Mouse (Mus musculus) layer of hippocampus, adult 9-10 months (tissue): ENCODE measurements around the gene Jsrp1.

ENCODE experiments used
- DNase-seq: peaks from one replicate; pipeline ENCODE4 v3.0.0; 2022; ENCODE audit warnings: low spot score

The Jsrp1 gene

DNA sequence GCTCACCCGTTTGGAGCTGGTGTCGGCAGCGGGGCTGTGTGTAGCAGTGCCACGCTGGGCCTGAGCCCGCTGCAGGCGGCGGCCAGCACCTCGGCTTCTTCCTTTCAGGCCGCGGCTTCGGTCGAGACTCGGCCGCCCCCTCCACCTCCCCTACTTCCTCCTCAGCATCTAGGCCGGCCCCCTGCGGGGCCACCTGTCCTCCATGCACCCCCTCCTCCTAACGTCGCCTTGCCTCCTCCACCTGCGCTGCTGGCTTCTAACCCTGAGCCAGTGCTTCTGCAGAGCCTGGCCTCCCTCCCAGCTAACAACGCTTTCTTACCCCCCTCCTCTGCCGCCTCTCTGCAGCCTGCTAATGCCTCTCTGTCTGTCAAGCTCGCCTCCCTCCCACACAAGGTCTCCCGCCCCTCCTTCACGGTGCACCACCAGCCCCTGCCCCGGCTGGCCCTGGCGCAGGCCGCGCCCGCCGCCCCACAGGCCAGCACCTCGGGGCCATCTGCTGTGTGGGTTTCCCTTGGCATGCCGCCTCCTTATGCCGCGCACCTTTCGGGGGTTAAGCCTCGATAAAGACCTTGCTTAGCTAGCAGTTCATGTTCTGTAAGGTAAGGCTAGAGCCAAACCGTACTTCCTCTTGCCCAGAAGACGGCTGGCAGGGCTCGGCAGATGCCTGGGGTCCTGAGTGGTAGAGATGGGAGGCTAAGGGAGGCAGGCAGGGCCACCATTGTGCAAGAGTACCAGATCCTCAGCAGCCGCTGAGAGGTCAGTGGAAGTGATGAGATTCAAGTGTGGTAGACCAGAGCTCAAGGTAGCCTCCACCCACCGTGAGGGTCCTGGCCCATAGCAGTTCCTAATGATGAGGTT lies 20.9 kb downstream of the Jsrp1 start:
- DNase-seq, result no peak

DNA sequence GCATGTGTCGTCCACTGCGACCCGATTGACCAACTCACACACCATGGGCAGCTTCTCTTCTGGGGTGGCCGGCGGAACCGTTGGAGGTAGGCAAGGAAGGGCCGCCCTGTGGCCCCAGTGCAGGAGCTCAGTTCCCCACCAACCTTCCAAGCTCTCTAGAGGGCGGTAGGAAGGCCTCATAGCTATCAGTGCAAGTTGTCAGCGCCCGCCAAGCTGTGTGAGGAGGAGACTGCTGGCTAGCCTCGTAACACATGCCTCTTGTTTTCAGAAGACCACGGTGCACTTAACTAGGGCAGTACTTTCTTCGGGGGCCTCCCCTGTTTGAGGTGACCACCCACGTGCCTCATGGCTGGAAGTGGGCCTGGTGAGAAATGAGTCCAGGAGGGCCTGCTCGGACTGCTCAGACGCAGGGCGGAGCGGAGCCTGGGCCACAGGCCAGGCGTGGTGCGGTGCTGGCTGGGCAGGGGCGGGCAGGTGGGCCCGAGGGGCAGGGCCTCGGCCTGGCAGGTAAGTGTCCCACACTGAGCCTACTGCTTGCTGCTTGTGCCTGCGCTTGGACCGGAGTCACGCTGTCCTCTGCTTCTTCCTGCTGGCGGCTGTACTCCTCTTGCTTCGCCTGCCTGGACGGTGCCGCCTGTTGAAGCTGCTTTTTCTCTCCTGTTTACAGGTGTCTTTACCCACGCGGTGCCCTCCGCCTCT lies 21.7 kb downstream of the Jsrp1 start:
- no peak for DNase-seq

DNA sequence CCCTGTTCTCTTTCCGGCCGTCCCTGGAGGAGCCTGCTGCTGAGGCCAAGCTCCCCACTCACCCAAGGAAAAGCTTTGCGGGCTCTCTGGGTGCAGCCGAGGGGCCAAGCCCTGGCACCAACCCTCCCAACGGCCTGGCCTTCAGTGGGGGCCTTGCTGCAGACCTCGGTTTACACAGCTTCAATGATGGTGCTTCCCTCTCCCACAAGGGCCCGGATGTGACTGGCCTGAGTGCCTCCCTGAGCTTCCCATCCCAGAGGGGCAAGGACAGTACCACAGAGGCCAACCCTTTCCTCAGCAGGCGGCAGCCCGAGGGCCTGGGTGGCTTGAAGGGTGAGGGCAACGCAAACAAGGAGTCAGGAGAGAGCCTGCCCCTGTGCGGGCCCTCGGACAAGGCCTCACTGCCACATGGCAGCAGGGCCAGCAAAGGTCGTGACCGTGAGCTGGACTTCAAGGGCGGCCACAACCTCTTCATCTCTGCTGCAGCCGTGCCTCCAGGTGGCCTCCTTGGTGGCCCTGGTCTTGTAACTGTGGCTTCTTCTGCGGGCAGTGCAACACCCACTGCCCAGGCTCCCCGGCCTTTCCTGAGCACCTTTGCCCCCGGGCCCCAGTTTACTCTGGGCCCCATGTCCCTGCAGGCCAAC lies 22.4 kb downstream of the Jsrp1 start:
- DNase-seq, result no peak

DNA sequence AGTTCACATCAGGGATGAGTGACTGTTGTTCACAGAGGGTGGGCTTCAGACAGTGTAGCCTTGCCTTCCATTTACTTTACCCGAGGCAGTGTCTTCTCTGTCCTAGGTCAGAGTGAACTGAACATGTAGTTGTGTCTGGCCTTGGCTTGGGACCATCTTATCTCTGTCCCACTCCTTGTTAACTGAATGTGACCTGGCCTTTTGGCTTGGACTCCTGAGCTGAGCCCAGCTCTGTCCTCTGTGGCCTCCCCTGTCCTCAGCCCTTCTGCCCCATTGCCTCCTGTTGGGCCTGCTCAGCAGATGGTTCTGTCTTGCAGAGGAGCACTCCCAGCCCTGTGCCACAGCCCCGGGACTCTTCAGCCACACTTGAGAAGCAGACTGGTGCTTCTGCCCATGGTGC lies 25.8 kb downstream of the Jsrp1 start:
- no peak for DNase-seq

DNA sequence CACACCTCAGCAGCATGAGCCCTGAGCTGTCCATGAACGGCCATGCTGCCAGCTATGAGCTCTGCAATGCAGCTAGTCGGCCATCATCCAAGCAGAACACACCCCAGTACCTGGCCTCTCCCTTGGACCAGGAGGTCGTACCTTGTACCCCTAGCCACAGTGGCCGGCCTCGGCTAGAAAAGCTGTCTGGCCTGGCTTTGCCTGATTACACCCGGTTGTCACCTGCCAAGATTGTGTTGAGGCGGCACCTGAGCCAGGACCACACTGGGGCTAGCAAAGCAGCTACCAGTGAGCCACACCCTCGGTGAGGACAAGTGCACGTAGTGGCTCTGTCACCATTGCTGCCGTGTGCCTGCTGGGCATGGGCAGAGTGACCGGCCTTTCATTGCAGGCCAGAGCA lies 27.3 kb downstream of the Jsrp1 start:
- DNase-seq, result no peak

DNA sequence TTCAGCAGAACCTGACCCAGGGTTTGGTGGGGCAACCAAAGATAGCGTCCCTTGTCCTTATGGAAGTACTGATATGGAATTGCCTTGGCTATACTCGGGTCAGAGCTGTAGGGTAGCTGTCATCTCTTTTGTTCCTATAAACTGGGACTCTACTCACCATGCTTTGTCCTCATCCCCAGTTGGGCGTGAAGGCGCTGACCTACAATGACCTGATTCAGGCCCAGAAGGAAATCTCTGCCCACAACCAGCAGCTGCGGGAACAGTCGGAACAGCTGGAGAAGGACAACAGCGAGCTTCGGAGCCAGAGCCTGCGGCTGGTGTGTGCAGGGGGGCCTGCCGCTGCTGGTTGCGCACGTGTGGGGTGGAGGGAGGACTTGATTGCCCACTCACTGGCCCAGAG lies 28.4 kb downstream of the Jsrp1 start:
- no peak for DNase-seq

DNA sequence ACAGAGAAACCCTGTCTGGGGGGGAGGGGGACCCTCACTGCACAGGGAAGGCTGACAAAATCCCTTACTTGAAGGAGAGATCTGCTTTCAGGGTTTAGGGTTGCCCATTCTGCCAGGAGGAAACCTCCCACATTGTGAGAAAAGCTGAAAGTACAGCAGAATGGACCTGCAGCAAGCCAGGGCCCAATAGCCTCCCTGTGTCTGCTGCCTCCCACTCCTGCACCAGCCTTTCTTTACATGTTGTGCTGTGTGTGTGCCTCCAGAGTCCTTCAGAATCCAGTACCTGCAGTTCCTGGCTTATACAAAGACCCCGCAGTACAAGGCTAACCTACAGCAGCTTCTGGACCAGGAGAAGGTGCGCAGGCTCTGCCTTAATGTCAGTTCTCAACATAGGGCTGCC lies 29.0 kb downstream of the Jsrp1 start:
- no peak for DNase-seq

DNA sequence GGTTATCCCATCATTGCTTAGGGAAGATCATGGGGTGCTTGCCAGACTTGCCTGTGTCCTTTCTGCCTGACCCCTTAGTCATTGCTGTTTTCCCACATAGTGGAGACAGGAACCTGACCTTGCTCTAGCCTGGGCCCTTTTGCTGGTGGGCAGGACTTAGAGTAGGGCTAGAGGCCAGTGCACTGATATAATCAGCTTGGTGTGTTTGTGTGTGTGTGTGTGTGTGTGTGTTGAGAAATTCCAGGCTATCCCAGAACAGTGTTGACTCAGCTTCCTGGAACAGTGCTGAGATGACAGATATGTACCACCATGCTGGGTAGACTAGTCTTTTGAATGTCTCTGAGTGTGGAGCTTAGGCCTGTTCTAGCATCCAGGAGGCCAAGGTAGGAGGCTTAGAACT lies 33.7 kb downstream of the Jsrp1 start:
- DNase-seq, result no peak

DNA sequence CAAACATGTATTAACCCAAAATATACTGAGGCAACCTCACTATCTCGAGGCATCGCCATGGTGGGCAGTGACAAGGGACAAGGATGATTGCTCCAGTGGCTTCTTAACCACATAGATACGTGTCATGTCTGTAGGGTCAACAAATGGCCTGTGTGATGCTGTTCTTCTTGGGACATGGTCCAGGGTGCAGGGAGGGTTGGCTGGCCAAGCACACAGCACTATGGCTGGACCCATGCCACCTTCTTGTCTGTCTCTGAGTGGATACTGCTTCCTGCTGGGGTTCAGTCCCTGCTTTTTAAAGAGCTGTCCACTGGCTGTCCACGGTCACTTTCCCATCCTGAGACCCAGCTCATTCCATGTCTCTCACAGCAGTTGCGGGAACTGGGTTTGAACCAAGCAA lies 36.2 kb downstream of the Jsrp1 start:
- no peak for DNase-seq

DNA sequence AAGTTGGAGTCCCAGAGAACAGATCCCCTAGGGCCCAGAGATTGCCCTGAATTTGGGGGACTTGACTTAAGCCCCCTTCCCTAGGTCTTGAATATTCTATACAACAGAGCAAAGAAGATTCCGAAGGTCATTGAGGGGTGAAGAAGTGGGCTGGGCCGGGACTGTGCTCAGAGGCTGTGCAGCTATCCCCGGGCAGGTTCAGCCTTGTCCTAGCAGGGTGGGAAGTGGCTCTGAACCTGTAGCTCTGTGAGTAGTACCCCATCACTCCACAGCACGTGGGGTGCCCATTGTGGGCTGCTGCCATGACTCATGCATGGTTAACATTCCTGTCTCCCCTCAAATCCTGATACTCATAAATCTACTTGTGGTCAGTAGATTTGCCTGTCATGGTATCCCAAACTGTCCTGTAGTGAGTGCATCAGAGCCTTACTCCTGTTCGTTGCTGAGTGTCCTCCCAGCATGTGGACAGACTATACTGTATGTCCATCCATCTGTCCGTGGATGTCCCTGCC lies 36.9 kb downstream of the Jsrp1 start:
- no peak for DNase-seq

DNA sequence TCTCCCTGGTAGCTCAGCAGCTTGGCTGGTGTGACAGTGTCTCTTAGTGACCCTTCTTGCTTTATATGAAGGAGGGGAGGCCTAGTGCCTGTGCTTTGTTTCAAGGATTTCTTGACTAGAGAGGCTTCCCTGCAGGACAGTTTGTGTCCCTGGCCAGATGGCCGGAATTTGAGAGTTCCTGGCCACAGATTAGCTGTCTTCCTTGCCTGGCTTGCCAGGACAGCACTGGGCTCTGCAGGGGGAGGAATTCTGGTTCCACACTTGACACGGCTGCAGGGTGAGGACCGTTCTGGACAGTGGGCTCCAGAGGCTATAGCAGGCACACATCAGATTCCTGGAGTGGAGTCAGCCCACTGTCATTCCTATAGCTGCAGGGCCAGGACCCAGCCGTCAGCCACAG lies 37.6 kb downstream of the Jsrp1 start:
- DNase-seq, result no peak

DNA sequence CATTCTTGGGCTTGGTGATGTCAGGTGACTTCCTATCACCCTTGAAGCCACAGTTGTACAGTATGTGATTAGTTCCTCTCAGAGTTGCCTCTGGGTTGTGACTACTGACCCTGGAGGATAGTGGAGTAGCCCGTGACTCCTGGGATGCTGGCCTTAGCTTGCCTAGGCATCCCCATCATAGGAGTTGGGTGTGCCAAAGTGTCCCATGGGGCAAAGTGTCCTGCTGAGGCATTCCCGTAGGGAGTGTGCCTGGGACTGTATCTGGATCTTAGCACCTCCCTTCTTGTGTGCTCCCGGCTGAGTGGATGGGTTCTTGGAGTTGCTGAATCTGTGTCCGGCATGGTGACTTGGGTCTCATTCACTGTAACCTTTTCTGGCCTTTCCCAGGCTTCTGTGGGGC lies 38.3 kb downstream of the Jsrp1 start:
- DNase-seq, result no peak

DNA sequence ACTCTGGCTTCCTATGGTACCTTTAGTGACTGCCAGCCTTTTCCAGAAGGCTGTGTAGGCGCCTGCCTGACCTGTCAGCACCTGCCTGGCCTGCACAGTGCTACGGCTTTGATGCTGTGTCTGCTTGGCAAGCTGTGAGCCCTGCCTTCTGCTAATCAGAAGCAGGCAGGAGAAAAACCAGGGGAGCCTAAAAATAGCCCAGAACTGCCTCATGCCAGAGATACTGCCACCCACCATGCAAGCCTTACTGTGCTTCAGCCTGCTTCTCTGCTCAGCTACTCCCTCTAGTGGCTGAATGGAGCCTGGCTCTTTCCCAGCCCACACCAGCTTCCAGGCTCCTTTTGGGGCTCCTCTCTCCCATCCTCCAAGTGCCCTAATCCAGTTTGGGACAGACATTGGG lies 38.7 kb downstream of the Jsrp1 start:
- peak; percentile 93 for DNase-seq

DNA sequence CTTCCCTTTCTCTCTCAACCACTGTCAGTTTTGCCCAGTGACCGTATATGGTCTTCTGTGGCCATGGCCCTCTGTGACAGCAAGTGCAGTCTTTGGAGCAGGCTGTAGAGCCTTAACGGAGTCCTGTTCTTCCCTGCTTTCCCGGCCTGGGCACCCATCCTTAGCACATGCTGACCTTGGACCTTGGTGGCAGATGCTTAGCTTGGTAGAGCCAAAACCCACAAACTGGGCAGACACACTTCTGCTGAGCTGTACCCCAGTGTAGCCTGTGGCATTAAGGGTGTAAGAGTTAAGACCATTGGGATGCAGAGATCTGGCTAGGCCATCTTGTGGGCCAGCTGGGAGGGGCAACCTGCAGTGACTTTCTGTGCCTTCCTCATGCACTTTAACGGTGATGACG lies 39.5 kb downstream of the Jsrp1 start:
- no peak for DNase-seq

DNA sequence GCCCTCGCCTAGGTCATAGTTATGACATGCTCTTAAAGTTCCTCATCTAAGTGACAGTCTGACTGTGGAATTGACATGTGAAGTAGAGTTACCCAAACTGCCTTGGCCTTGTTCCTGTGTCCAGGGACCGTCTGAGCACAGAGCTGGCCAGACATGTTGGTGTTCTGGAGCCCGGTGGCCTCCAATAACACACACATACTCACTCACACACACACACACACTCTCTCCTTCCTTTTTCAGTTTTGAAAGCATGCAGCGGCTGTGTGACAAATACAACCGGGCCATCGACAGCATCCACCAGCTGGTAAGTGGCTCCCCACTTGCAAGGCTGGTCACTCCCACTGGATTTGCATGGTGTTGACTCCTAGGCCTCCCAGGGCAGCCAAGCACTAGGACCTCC lies 44.9 kb downstream of the Jsrp1 start:
- no peak for DNase-seq

DNA sequence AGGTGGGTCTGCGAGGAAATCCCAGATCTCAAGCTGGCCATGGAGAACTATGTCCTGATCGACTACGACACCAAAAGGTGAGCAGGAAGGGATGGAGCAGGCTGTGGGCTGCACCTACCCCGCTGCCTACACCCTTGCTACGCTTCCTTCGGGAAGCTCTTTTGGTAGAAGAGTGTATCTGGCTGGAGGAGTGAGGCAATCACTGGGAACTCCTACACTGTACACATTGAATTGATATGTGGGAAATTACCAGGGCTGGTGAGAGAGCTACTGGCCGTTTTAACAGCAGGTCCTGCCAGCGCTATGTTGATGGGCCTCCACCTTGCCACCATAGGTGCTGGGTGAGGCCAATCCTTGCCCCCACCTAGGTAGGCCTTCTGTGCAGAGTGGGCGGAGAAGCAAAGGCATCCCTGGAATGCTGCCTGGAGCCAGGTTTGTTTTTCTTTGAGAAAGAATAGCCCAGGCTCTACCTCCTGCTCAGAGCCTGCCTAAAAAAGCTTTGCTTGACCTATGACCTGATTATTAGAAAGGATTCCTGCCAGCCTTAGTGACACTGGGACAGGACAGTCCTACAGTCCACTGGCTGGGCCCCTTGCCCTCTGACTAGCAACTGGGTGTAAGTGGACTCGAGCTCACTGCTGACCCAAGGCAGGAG lies 47.0 kb downstream of the Jsrp1 start:
- no peak for DNase-seq

DNA sequence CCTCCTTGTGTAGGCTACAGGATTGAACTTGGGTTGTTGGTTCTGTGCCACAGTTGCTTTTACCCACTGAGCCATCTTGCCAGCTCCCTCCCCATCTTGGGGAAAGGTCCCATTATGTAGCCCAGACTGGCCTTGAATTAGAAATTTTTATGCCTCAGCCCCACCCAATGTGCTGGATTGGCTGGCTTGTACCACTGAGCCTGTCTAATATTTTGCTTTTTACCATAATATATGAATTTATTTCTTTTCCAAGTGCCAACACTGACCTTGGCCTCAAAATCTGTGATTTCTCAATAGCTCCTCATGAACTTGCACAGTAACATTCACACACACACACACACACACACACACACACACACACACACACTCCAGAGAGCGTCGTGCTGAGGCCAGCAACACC lies 47.6 kb downstream of the Jsrp1 start:
- no peak for DNase-seq

DNA sequence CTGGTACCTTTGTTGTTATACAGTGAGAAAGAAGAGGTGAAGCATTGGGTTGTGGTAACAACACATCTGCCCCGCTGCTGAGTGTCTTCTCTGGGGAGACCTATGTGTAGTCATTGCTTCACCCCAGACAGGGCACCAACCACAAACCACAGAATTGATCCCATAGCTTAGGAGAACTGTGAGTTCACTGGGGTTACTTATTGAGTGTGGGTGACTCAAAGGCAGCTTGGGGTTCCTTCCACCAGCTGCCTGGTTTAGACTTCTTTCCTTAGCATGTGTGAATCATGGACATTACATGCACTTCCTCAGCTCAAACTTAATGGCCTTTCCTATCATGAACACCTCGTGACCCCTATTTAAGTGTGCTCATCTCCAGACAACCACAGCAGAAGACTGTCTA lies 49.8 kb downstream of the Jsrp1 start:
- DNase-seq, result no peak

DNA sequence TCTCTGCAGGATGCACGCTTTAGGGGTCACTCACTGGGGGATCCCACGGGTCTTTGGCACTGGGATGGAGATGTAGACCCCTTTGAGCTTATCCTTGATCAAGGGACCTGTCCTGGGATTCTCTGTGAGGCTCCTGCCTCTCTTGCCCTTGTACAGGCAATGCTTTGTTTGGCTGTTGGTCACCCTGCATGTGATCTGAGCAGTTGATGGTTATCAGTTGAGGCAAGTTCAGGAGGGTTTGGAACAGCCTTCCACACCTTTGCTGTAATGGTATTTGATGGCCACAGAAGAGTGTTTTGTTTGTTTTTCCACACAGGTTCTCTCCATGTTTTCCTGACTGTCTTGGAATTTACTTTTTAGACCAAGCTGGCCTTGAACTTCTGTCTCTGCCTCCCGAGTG lies 51.5 kb downstream of the Jsrp1 start:
- DNase-seq, result no peak

DNA sequence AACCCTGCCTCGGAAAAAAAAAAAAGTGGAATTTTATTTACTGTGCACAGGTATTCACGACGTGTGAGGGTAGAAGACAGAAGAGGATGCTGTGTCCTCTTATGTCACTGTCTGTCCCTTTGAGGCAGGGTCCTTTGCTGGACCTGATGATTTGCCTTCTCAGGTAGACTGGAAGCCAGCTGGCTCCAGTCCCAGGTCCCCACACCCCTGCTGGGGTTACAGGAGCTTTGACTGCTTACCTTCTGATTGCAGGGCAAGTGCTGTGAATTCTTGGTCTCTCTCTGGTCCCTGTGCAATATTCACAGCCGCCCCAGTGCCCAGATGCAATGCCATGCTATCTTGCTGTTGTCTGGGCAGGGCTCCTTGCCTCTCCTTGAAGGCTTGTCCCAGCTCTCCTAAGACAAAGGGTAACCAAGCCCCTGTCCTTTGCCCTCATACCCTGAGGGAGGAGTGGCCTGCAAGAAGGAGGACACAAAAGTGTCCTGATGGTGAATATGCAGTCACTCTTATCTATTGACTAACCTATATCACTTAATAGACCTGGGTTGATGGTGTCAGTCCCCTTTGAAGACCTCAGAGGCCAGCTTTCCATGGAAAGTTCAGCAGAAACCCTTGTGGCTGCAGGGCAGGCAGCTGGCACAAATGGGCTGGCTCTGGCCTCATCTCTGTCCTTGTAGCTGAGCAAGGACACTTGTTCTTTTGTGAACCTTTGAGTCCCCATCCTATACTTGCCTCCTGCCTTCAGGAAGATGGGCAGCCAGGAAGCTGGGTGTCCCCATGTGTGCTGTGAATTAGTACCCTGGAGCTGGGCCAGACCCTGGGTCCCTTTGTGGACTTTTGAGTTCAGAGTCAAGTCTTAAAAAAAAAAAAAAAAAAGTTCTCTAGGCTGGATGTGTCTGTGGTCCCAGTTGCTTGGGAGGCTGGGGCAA lies 52.4 kb downstream of the Jsrp1 start:
- DNase-seq, result no peak

DNA sequence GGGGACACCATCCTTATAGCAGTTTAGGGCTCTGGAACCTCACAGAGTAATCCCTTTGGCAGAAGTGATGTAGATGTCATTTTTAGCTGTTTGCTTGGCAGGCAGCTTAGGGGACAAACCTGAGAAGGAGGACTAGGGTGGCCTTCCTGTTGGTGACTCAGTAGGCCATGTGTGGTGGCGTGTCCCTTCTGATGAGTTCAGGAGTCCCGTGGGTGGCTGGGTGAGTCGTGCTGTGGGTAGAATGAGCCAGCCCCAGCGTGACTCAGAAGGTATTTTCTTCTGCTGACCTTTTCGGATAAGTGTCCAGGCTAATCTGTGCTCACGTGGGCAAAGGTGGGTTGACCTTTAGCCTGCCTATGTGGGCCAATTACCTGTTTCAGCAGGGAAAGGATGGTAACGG lies 54.6 kb downstream of the Jsrp1 start:
- DNase-seq, result no peak
